Mouse (Mus musculus) liver, postnatal 0 days (tissue): ENCODE measurements at regions not wholly inside any gene's neighbourhood (a gene's known extent, or its start where the extent isn't known, plus 50 kb on each side); places are given as distances from the start of the nearest gene placed in this dataset.

Experiments
- ATAC-seq: fragments of 200-750 bp; cut with Nextera tagmentation; 2 replicates; pipeline ENCODE4 v1.8.0; 2017; ENCODE audit warnings: mild to moderate bottlenecking, moderate library complexity
- DNase-seq: peaks from one replicate; pipeline ENCODE4 v3.0.0-alpha.2; 2016
- H3K27ac ChIP-seq: fragments of 300-500 bp; sonication (generic); 2 replicates; pipeline ENCODE4 v1.5.1; 2014; ENCODE audit warnings: antibody characterized with exemption, moderate library complexity, mild to moderate bottlenecking, low read depth
- H3K27me3 ChIP-seq: fragments of 300-500 bp; sonication (generic); 2 replicates; pipeline ENCODE4 v1.6.1; 2014; ENCODE audit warnings: low read length, control low read depth, mixed read lengths; ENCODE audit not compliant: insufficient read depth
- H3K36me3 ChIP-seq: fragments of 300-500 bp; sonication (generic); replicated peaks from 2 replicates; pipeline ENCODE4 v1.6.1; 2014; ENCODE audit warnings: mild to moderate bottlenecking, control low read depth, low read length, moderate library complexity, mixed read lengths; ENCODE audit not compliant: insufficient read depth
- H3K4me1 ChIP-seq: fragments of 300-500 bp; sonication (generic); 2 replicates; pipeline ENCODE4 v1.6.1; 2014; ENCODE audit warnings: antibody characterized with exemption, mild to moderate bottlenecking, control low read depth; ENCODE audit not compliant: insufficient read depth
- H3K4me2 ChIP-seq: fragments of 300-500 bp; sonication (generic); 2 replicates; pipeline ENCODE4 v1.6.1; 2014; ENCODE audit warnings: low read depth, mild to moderate bottlenecking, low read length, moderate library complexity, mixed read lengths
- H3K4me3 ChIP-seq: fragments of 300-500 bp; sonication (generic); 2 replicates; pipeline ENCODE4 v1.5.1; 2014; ENCODE audit warnings: low read depth, low read length
- H3K9ac ChIP-seq: fragments of 300-500 bp; sonication (generic); replicated peaks from 2 replicates; pipeline ENCODE4 v1.6.1; 2014; ENCODE audit warnings: mild to moderate bottlenecking, moderate library complexity
- H3K9me3 ChIP-seq: fragments of 300-500 bp; sonication (generic); 2 replicates; pipeline ENCODE4 v1.6.1; 2016; ENCODE audit warnings: mild to moderate bottlenecking, control low read depth, low read length, mixed read lengths
- CTCF ChIP-seq: sonication (generic); IDR thresholded peaks from 2 replicates; pipeline ENCODE4 v1.5.1; 2016; ENCODE audit warnings: antibody characterized with exemption, low read depth
- EP300 ChIP-seq: IDR thresholded peaks from 2 replicates; pipeline ENCODE4 v1.6.1; 2016; ENCODE audit warnings: antibody characterized with exemption, low read depth, mild to moderate bottlenecking
- WGBS: fragments of 180-500 bp; shearing (Covaris S2); extraction: QIAGEN DNeasy Blood & Tissue Kit; methylation state at CpG from one replicate; pipeline ENCODE4 v1.1.7; 2014; ENCODE audit not compliant: insufficient replicate concordance; 5-methylcytosine and 5-hydroxymethylcytosine counted together

DNA sequence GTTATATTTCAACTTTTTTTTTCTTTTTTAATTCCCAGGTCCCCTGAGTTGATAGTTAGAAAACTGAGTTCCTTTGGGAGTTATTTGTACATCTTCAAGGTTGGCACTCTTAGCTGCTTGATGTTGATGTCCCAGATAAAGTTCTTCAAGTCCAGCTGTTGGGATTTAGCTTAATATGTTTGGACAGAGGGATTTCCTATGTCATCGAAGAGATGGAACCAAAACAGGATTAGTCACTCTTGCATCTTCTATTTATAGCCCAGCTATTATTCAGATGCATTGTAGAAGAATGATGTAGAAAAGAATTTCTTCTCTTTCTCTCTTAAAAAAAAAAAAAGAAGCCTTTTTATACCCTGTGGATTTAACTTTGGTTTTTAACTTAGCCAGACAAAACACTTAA is 169.2 kb upstream of the Ddhd1 start:
- ATAC-seq = no peak
- Histone ChIP-seq H3K27me3 (no peaks in the 10 kb centered on the region), H3K4me2 (no peak overlapping the region), H3K27ac (no peak overlapping the region), H3K4me1 (no peaks in the 10 kb centered on the region), H3K36me3 (no peaks in the 10 kb centered on the region), H3K9ac (no peak overlapping the region), H3K4me3 (no peak overlapping the region), H3K9me3 (no peaks in the 10 kb centered on the region)
- TF ChIP-seq CTCF (no peak), EP300 (no peak)
- DNase-seq = no peak
- 57% methylated on average over 1 of the region's 1 CpGs for WGBS

DNA sequence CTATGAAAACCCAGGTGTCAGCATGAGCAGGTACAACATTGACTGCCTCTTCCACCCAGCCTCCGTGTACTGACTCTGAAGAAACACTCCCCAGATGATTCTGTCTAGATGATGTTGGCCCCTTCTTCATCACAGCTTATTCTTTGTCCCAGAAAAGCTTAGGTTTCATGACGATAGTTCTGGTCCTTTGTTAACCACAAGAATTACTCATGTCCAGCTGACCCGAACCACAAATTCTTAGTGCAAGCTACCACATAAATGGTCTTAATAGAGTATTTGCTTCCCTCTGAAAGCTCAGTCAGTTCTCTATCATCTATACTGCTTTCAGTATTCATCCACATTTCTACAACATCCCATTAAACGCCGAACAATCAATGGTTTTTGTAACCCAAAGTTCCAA is 172.5 kb upstream of the Ddhd1 start:
- Histone ChIP-seq H3K4me2 (no peak overlapping the region), H3K27ac (no peak overlapping the region), H3K4me3 (no peak overlapping the region), H3K27me3 (no peaks in the 10 kb centered on the region), H3K36me3 (no peaks in the 10 kb centered on the region), H3K4me1 (no peaks in the 10 kb centered on the region), H3K9me3 (no peaks in the 10 kb centered on the region), H3K9ac (no peak overlapping the region)
- WGBS = 78% methylated on average over 5 of the region's 5 CpGs
- TF ChIP-seq CTCF = no peak
- no peak for TF ChIP-seq EP300
- DNase-seq (no peak), ATAC-seq (no peak)

DNA sequence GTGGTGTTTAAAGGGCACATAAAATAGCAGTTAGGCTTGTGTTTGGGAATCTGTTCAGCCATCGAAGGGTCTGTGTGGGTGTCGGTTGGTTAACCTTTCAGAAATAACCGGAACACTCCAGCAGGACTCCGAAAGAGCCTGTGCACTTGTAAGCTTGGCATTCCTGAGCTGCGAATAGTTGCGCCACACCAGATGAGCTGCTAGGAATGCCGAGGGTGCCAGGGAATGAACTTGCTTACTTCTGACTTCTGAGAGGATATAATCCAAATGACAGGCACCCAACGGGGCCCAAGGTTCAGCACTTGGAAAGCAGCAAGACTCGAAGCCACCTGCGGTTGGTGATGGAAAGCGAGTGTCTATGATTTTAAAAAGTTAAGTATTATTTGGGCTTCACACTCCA is 179.1 kb upstream of the Ddhd1 start:
- H3K36me3 ChIP-seq = no peaks in the 10 kb centered on the region
- TF ChIP-seq CTCF (no peak), EP300 (no peak)
- ATAC-seq = no peak
- no peak overlapping the region for H3K27ac ChIP-seq
- no peaks in the 10 kb centered on the region for H3K4me1 ChIP-seq
- no peak overlapping the region for H3K4me3 ChIP-seq
- H3K9ac ChIP-seq = no peak overlapping the region
- DNase-seq = no peak
- 79% methylated on average over 11 of the region's 11 CpGs for WGBS
- no peaks in the 10 kb centered on the region for H3K9me3 ChIP-seq
- no peaks in the 10 kb centered on the region for H3K27me3 ChIP-seq
- H3K4me2 ChIP-seq = no peak overlapping the region

DNA sequence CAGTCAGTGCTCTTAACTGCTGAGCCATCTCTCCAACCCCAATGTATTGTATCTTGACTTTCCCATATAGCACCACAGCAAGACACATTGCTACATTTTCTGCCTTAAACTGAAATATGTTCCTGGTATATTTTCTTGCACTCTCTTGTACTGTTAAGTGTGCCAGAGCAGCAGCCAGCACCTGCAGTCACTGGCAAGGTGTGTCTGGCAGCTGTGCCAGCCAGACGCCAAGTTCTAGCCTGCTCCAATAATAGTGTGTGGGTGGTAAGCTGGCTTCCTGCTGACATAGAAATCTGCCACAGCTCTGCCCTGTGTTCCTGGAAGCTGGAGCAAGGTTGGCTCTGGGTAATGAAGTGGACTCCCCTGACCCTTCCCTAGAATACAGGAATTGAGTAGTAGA is 185.9 kb upstream of the Ddhd1 start:
- TF ChIP-seq EP300 = no peak
- TF ChIP-seq CTCF = no peak
- ATAC-seq = no peak
- WGBS = 70% methylated on average over 1 of the region's 1 CpGs

DNA sequence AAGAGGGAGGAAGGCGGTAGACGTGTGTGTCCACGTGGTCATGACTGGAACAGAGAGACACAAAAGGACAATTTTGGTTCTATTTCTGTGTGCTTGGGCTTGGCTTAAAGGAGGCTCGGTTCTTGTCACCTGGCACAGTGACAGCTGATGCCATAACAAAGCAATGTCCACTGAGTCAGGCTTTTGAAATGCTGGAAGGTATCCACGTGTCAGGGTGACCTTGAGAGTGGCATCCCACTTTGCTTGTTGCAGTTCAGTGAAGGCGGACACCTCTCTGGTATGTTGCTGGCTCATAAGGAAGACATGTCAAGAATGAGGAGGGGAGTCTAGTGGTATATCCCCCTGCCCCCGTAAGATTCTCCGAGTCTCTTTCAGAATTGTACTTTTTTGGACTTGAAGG is 192.6 kb upstream of the Ddhd1 start:
- no peak overlapping the region for H3K27ac ChIP-seq
- WGBS = 71% methylated on average over 8 of the region's 8 CpGs
- no peaks in the 10 kb centered on the region for H3K9me3 ChIP-seq
- no peak overlapping the region for H3K4me2 ChIP-seq
- no peak overlapping the region for H3K4me3 ChIP-seq
- no peak for DNase-seq
- H3K36me3 ChIP-seq = no peaks in the 10 kb centered on the region
- ATAC-seq = no peak
- no peak for TF ChIP-seq CTCF
- no peak for TF ChIP-seq EP300
- no peaks in the 10 kb centered on the region for H3K27me3 ChIP-seq
- no peaks in the 10 kb centered on the region for H3K4me1 ChIP-seq
- H3K9ac ChIP-seq = no peak overlapping the region

More for the DNA sequence above, 185.9 kb upstream of the Ddhd1 start:
- Histone ChIP-seq H3K36me3 (no peaks in the 10 kb centered on the region), H3K4me2 (no peak overlapping the region), H3K4me1 (no peaks in the 10 kb centered on the region), H3K27me3 (no peaks in the 10 kb centered on the region), H3K4me3 (no peak overlapping the region), H3K9ac (no peak overlapping the region), H3K9me3 (no peaks in the 10 kb centered on the region), H3K27ac (no peak overlapping the region)
- no peak for DNase-seq

DNA sequence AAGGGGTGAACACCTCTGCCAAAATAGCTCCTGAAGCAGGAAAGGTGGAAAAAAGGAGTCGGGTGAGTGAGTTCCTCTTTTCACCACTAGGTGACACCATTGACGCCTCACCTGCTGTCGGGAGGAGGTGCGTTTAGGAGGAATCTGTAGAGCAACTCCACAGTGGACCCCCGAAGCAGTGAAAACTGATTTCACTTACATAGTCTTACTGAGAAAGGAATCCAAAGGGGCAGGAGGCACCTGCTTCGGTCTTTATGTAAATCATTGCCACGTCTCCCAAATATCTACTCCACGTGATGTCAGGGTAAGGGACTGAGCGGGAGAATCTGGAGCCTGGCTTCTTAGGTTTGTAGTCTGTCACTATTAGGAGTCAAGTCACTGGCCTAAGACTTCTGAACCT is 220.5 kb upstream of the Ddhd1 start:
- 16% methylated on average over 9 of the region's 9 CpGs for WGBS
- Histone ChIP-seq H3K9ac (no peak overlapping the region), H3K9me3 (no peaks in the 10 kb centered on the region), H3K27ac (no peak overlapping the region), H3K27me3 (no peaks in the 10 kb centered on the region), H3K4me3 (no peak overlapping the region), H3K36me3 (no peaks in the 10 kb centered on the region), H3K4me2 (no peak overlapping the region), H3K4me1 (no peaks in the 10 kb centered on the region)
- TF ChIP-seq CTCF = peak; percentile 79
- no peak for TF ChIP-seq EP300
- ATAC-seq (no peak), DNase-seq (peak; percentile 48)

DNA sequence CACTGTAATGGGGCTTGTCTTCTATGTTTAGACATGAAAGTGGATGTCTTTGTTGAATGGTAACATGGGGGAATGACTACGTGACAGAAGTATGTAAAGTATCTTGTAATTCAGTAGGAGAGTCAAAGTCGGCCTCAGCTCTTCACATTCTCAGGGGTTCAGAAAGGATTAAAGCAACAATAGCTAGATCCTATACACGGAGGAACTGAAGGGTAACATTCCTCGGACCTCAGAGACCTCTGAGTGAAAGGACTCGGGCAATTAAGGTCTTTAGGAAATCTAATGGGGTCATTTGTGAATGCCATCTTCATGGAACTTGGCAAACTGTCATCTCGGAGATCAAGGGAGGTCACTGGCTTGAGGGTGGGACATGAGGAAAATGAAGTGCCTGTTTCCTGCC is 262.8 kb upstream of the Ddhd1 start:
- Histone ChIP-seq H3K27ac (no peak overlapping the region), H3K4me1 (no peaks in the 10 kb centered on the region), H3K9ac (no peak overlapping the region), H3K4me2 (no peak overlapping the region), H3K36me3 (no peaks in the 10 kb centered on the region), H3K27me3 (no peaks in the 10 kb centered on the region), H3K4me3 (no peak overlapping the region), H3K9me3 (no peaks in the 10 kb centered on the region)
- DNase-seq (no peak), ATAC-seq (no peak)
- 33% methylated on average over 6 of the region's 6 CpGs for WGBS
- TF ChIP-seq CTCF = no peak
